Mouse (Mus musculus): ENCODE data around the gene Ccdc92b. TPM values are rescaled to one million over a fixed set of nuclear protein-coding genes. Genes with fewer than 3 reads are reported as not detected.
A peak's percentile ranks its signal among the peaks of the same experiment; 100 is the strongest.

Gene Ccdc92b
- total and polyA plus RNA-seq, 2 experiments from 2014 or later, result 3.4 to 16.8 TPM

- under 1% methylated on average over 50 of the region's 53 CpGs for WGBS
- peak; percentile 48 for DNase-seq (ENCODE audit: low spot score)
- Histone ChIP-seq H3K4me2 (ENCODE audit: low read depth, low read length) (peak overlapping the region; percentile 82), H3K27me3 (ENCODE audit: insufficient read depth, low read length) (no peaks in the 10 kb centered on the region), H3K9me3 (ENCODE audit: low read length) (no peaks in the 10 kb centered on the region), H3K36me3 (ENCODE audit: insufficient read depth, low read length) (no peaks in the 10 kb centered on the region), H3K4me3 (ENCODE audit: low read length) (peak overlapping the region; percentile 83), H3K9ac (replicated peaks; ENCODE audit: low read length) (peak overlapping the region; percentile 90), H3K27ac (peak overlapping the region; percentile 85), H3K4me1 (ENCODE audit: insufficient read depth, low read length) (peaks cover 28% of the 10 kb centered on the region)
- TF ChIP-seq CTCF (IDR thresholded peaks at IDR 0.05; ENCODE audit: low read depth), result 0 out of 2 replicates have a peak, but pooled peaks have one; percentile 13
- ATAC-seq, result peak; percentile 66; the same call in 1 of the 2 replicates
These were observed 30.5 kb downstream of the Ccdc92b start for GRCm38 (mm10) chr11:74649647-74650551.

DNA sequence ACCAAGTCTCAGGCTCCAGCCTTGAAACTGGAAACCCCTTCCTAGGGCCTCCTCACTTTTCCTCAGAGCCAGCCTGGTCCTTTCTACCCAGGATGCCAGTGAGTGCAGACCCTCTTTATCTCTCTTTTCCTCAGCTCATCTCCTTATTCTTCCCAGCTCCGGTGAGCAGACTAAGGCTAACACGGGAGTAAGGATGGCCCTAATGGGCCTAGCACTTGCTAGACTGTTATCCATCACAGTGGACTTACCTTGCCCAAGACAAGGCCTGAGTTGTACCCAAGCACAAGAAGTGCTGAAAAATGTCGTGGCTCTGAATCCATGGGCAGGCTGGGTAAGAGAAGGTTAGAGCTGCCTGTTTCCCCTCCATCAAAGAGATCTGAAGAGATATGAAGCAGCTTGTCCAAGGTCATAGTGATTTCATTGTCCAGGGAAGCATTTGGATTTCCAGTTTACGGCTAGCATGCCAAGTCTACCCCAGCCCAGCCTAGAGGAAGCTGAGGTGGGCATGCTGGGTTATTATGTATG is 31.2 kb downstream of the Ccdc92b start:
- TF ChIP-seq CTCF (IDR thresholded peaks at IDR 0.05; ENCODE audit: low read depth), result no peak
- peaks cover 28% of the 10 kb centered on the region for H3K4me1 ChIP-seq (ENCODE audit: insufficient read depth, low read length)

GRCm38 (mm10) chr11:74652791-74653191 is 33.4 kb downstream of the Ccdc92b start:
- H3K27ac ChIP-seq, result peak overlapping the region; percentile 61
- no peaks in the 10 kb centered on the region for H3K27me3 ChIP-seq (ENCODE audit: insufficient read depth, low read length)
- 23% methylated on average over 4 of the region's 4 CpGs for WGBS
- H3K4me3 ChIP-seq (ENCODE audit: low read length), result no peak overlapping the region
- peaks cover 9% of the 10 kb centered on the region for H3K36me3 ChIP-seq (ENCODE audit: insufficient read depth, low read length)
- peak; percentile 69 for DNase-seq (ENCODE audit: low spot score)
- no peak for TF ChIP-seq CTCF (IDR thresholded peaks at IDR 0.05; ENCODE audit: low read depth)
- 0 out of 2 replicates have a peak overlapping the region, but pooled peaks have one; percentile 2 for H3K4me2 ChIP-seq (ENCODE audit: low read depth, low read length)
- H3K4me1 ChIP-seq (ENCODE audit: insufficient read depth, low read length), result peaks cover 28% of the 10 kb centered on the region
- H3K9me3 ChIP-seq (ENCODE audit: low read length), result no peaks in the 10 kb centered on the region
- H3K9ac ChIP-seq (replicated peaks; ENCODE audit: low read length), result 0 out of 2 replicates have a peak overlapping the region, but pooled peaks have one; percentile 3
- peak; percentile 41; the same call in 1 of the 2 replicates for ATAC-seq

More for the DNA sequence above, 31.2 kb downstream of the Ccdc92b start:
- peak overlapping the region; percentile 83 for H3K4me3 ChIP-seq (ENCODE audit: low read length)
- no peaks in the 10 kb centered on the region for H3K9me3 ChIP-seq (ENCODE audit: low read length)
- peak overlapping the region; percentile 82 for H3K4me2 ChIP-seq (ENCODE audit: low read depth, low read length)
- no peaks in the 10 kb centered on the region for H3K27me3 ChIP-seq (ENCODE audit: insufficient read depth, low read length)
- WGBS, result 59% methylated on average over 4 of the region's 4 CpGs
- H3K27ac ChIP-seq, result no peak overlapping the region
- DNase-seq (ENCODE audit: low spot score) (no peak), ATAC-seq (no peak)
- peak overlapping the region; percentile 90 for H3K9ac ChIP-seq (replicated peaks; ENCODE audit: low read length)
- H3K36me3 ChIP-seq (ENCODE audit: insufficient read depth, low read length), result no peaks in the 10 kb centered on the region

DNA sequence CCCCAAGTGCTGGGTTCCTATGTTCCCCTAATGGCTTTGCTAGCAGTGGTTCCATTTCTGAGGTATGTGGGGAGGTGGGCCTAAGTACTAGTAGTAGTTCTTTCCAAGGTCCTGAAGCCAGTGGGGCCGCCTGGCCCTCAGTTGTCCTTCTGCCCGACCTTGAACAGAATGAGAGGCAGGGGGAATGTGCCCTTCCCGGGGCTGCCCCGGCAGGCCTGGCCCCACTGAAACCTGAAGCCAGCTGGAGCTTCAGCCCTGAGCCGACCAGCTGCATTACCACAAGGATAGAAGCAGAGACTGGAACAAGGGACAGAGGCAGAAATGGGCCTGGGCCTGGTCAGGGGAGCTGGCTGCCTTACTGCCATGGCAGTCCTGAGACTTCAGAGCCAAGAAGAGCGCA is 34.0 kb downstream of the Ccdc92b start:
- Histone ChIP-seq H3K36me3 (ENCODE audit: insufficient read depth, low read length) (peaks cover 14% of the 10 kb centered on the region), H3K4me2 (ENCODE audit: low read depth, low read length) (no peak overlapping the region), H3K27me3 (ENCODE audit: insufficient read depth, low read length) (no peaks in the 10 kb centered on the region), H3K4me3 (ENCODE audit: low read length) (no peak overlapping the region), H3K4me1 (ENCODE audit: insufficient read depth, low read length) (peaks cover 28% of the 10 kb centered on the region), H3K9me3 (ENCODE audit: low read length) (no peaks in the 10 kb centered on the region), H3K27ac (peak overlapping the region; percentile 61), H3K9ac (replicated peaks; ENCODE audit: low read length) (0 out of 2 replicates have a peak overlapping the region, but pooled peaks have one; percentile 3)
- WGBS, result 54% methylated on average over 6 of the region's 6 CpGs
- TF ChIP-seq CTCF (IDR thresholded peaks at IDR 0.05; ENCODE audit: low read depth), result no peak
- ATAC-seq, result no peak
- DNase-seq (ENCODE audit: low spot score), result no peak

GRCm38 (mm10) chr11:74655941-74656340 is 36.5 kb downstream of the Ccdc92b start:
- Histone ChIP-seq H3K27ac (no peak overlapping the region), H3K9me3 (ENCODE audit: low read length) (no peaks in the 10 kb centered on the region), H3K27me3 (ENCODE audit: insufficient read depth, low read length) (no peaks in the 10 kb centered on the region), H3K4me2 (ENCODE audit: low read depth, low read length) (no peak overlapping the region), H3K4me3 (ENCODE audit: low read length) (no peak overlapping the region), H3K4me1 (ENCODE audit: insufficient read depth, low read length) (peaks cover 20% of the 10 kb centered on the region), H3K9ac (replicated peaks; ENCODE audit: low read length) (no peak overlapping the region), H3K36me3 (ENCODE audit: insufficient read depth, low read length) (peaks cover 38% of the 10 kb centered on the region)
- TF ChIP-seq CTCF (IDR thresholded peaks at IDR 0.05; ENCODE audit: low read depth), result no peak
- ATAC-seq (no peak), DNase-seq (ENCODE audit: low spot score) (no peak)
- 86% methylated on average over 3 of the region's 3 CpGs for WGBS

DNA sequence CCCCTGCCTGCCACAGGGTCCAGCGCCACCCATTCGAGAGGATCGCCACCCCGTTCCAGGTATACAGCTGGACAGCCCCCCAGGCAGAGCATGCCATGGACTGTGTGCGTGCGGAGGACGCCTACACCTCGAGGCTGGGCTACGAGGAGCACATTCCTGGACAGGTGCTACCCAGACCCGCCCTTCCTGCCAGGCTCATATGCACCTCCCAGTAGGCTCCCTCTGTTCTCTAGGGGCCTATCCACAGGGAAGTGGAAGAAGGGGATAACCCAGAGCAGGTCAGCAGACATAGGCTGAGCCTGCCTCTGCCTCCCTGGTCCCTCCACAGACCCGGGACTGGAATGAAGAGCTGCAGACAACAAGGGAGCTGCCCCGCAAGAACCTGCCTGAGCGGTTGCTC is 40.9 kb downstream of the Ccdc92b start:
- ATAC-seq (no peak), DNase-seq (ENCODE audit: low spot score) (no peak)
- Histone ChIP-seq H3K27ac (no peak overlapping the region), H3K4me1 (ENCODE audit: insufficient read depth, low read length) (no peaks in the 10 kb centered on the region), H3K9me3 (ENCODE audit: low read length) (no peaks in the 10 kb centered on the region), H3K4me2 (ENCODE audit: low read depth, low read length) (no peak overlapping the region), H3K27me3 (ENCODE audit: insufficient read depth, low read length) (no peaks in the 10 kb centered on the region), H3K9ac (replicated peaks; ENCODE audit: low read length) (no peak overlapping the region), H3K36me3 (ENCODE audit: insufficient read depth, low read length) (peaks cover 79% of the 10 kb centered on the region), H3K4me3 (ENCODE audit: low read length) (no peak overlapping the region)
- no peak for TF ChIP-seq CTCF (IDR thresholded peaks at IDR 0.05; ENCODE audit: low read depth)
- 97% methylated on average over 13 of the region's 13 CpGs for WGBS

All from hindbrain, postnatal 0 days (tissue).